Mouse (Mus musculus): ENCODE results near the gene Asb2. TPM values are rescaled to one million over a fixed set of nuclear protein-coding genes. Genes with fewer than 3 reads are reported as not detected.

Asb2 gene
- total and polyA plus RNA-seq, 2 experiments from 2014 or later, result 380 to 632 TPM

DNA sequence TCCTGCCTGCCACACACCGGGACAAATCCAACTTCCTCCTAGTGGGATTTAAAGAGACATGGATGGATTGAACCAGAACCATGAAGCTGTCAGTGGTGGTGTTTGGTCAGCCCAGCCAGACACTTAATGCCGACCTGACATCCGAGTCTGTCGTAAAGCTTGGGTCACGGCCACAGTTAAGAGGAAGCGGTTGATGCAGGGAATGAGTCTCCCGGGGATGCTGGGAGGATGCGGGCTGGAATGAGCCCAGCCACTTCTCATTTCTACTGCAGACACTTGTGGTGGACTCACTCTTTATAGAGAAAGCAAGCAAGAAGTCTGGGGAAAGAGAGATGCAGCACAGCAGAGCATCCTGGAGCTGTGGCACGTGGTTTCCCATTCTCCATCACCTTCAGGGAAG lies 55.3 kb downstream of the Asb2 start:
- Histone ChIP-seq H3K27ac (ENCODE audit: low read depth) (no peak overlapping the region), H3K4me3 (ENCODE audit: low read depth, low read length) (no peak overlapping the region), H3K4me1 (ENCODE audit: control insufficient read depth, insufficient read depth) (no peaks in the 10 kb centered on the region), H3K4me2 (ENCODE audit: low read depth, low read length) (no peak overlapping the region), H3K36me3 (replicated peaks; ENCODE audit: control insufficient read depth, insufficient read depth, low read length) (no peaks in the 10 kb centered on the region), H3K27me3 (ENCODE audit: control insufficient read depth, insufficient read depth, low read length) (0 out of 2 replicates have a peak, but pooled peaks cover 7% of the 10 kb centered on the region), H3K9ac (replicated peaks; ENCODE audit: low read depth, low read length) (no peak overlapping the region), H3K9me3 (replicated peaks; ENCODE audit: control insufficient read depth, low read length) (no peaks in the 10 kb centered on the region)
- DNase-seq (ENCODE audit: low spot score) (no peak), ATAC-seq (ENCODE audit: insufficient read depth, low read depth) (no peak)
- no peak for TF ChIP-seq CTCF (IDR thresholded peaks at IDR 0.05; ENCODE audit: low read depth)
- TF ChIP-seq EP300 (IDR thresholded peaks at IDR 0.05; ENCODE audit: low read depth), result no peak
- WGBS, result 43% methylated on average over 9 of the region's 9 CpGs

DNA sequence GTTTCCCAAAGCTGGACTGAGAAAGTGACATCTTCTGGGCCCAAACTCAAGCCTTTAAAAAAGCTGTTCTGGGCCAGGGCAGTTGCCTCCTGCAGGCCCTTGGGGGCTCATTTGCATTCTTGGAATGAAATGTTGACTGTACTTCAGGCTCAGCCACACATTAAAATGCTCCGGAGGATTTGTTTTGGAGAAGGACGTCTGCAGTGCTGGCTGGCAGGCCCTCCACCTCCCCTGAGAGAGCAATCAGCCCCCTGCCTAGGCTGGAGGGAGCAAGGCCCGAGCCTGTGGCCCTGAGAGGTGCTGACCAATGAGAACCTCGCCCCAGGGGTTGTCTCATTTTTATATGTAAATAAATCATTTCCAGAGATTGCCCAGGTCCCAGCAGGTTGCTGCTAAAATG lies 59.5 kb downstream of the Asb2 start:
- WGBS, result 20% methylated on average over 4 of the region's 4 CpGs

DNA sequence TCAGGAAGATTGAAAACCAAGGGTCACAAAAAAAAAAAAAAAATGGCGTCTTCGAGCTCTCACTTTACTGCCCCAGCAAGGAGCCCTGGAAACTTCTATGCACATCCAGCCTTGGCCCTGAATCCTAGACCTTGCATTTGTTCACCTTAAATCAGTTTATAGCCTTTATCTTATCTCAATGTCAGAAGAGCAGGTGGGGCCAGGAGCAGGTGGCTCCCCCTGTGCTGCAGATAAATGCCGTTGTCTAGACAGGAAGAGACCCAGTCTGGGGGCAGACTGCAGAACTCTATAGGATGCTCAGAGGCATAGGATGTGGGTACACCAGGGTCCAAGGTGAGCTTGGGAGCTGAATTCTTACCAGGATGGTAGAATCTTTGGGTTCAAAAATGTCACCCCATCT lies 63.4 kb downstream of the Asb2 start:
- DNase-seq (ENCODE audit: low spot score), result no peak
- H3K4me2 ChIP-seq (ENCODE audit: low read depth, low read length), result no peak overlapping the region
- H3K4me1 ChIP-seq (ENCODE audit: control insufficient read depth, insufficient read depth), result no peaks in the 10 kb centered on the region
- H3K4me3 ChIP-seq (ENCODE audit: low read depth, low read length), result no peak overlapping the region
- 75% methylated on average over 3 of the region's 3 CpGs for WGBS
- no peaks in the 10 kb centered on the region for H3K9me3 ChIP-seq (replicated peaks; ENCODE audit: control insufficient read depth, low read length)
- H3K9ac ChIP-seq (replicated peaks; ENCODE audit: low read depth, low read length), result no peak overlapping the region
- TF ChIP-seq CTCF (IDR thresholded peaks at IDR 0.05; ENCODE audit: low read depth) (no peak), EP300 (IDR thresholded peaks at IDR 0.05; ENCODE audit: low read depth) (no peak)
- no peak overlapping the region for H3K27ac ChIP-seq (ENCODE audit: low read depth)
- H3K36me3 ChIP-seq (replicated peaks; ENCODE audit: control insufficient read depth, insufficient read depth, low read length), result no peaks in the 10 kb centered on the region
- H3K27me3 ChIP-seq (ENCODE audit: control insufficient read depth, insufficient read depth, low read length), result no peaks in the 10 kb centered on the region
- no peak for ATAC-seq (ENCODE audit: insufficient read depth, low read depth)

More for the DNA sequence above, 59.5 kb downstream of the Asb2 start:
- no peaks in the 10 kb centered on the region for H3K4me1 ChIP-seq (ENCODE audit: control insufficient read depth, insufficient read depth)
- H3K27me3 ChIP-seq (ENCODE audit: control insufficient read depth, insufficient read depth, low read length), result 0 out of 2 replicates have a peak, but pooled peaks cover 7% of the 10 kb centered on the region
- DNase-seq (ENCODE audit: low spot score) (no peak), ATAC-seq (ENCODE audit: insufficient read depth, low read depth) (no peak)
- no peak overlapping the region for H3K9ac ChIP-seq (replicated peaks; ENCODE audit: low read depth, low read length)
- TF ChIP-seq CTCF (IDR thresholded peaks at IDR 0.05; ENCODE audit: low read depth) (no peak), EP300 (IDR thresholded peaks at IDR 0.05; ENCODE audit: low read depth) (no peak)
- H3K4me2 ChIP-seq (ENCODE audit: low read depth, low read length), result no peak overlapping the region
- H3K36me3 ChIP-seq (replicated peaks; ENCODE audit: control insufficient read depth, insufficient read depth, low read length), result no peaks in the 10 kb centered on the region
- H3K27ac ChIP-seq (ENCODE audit: low read depth), result no peak overlapping the region
- no peaks in the 10 kb centered on the region for H3K9me3 ChIP-seq (replicated peaks; ENCODE audit: control insufficient read depth, low read length)
- no peak overlapping the region for H3K4me3 ChIP-seq (ENCODE audit: low read depth, low read length)

DNA sequence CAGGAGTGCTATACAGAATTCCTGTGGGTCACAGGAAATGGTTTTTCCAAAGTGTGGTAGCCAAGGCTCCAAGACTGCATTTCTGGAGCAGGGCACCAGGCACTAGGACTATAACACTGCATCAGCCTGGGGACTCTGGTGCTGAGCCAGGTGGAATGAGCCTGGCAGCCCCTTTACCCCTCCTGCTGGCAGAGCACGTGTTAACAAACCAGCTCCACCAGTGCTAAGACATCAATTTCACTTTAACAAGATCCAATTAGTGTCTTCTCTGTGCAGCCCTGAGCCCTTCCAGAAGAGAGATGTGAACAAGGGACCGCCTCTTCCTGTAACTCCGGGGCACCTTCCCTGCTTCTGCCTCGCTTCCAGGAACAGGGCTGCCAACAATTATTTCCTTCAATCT lies 68.5 kb downstream of the Asb2 start:
- ATAC-seq (ENCODE audit: insufficient read depth, low read depth), result no peak
- 58% methylated on average over 4 of the region's 4 CpGs for WGBS
- no peak overlapping the region for H3K4me2 ChIP-seq (ENCODE audit: low read depth, low read length)

DNA sequence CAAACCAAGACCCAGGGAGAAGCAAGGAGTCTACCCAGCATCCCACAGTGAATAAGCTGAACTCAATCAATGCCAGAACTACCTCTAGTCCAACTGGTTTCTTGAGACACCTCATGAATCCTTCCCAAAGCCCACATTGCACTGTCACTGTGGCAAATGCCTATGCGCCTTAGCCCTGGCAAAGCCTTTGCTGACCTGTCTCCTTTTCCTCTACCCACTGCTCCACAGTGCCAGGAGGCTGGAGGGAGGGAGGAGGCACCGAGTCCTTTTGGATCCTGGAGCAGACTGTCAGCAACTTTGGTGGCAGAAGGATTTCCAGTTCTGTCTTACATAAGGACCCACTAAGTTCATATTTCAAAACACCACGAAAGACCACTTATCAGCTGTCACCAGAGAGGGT lies 72.4 kb downstream of the Asb2 start:
- no peak overlapping the region for H3K4me3 ChIP-seq (ENCODE audit: low read depth, low read length)
- no peaks in the 10 kb centered on the region for H3K36me3 ChIP-seq (replicated peaks; ENCODE audit: control insufficient read depth, insufficient read depth, low read length)
- no peak overlapping the region for H3K9ac ChIP-seq (replicated peaks; ENCODE audit: low read depth, low read length)
- H3K27me3 ChIP-seq (ENCODE audit: control insufficient read depth, insufficient read depth, low read length), result peaks cover 10% of the 10 kb centered on the region; the same call in 1 of the 2 replicates
- WGBS, result 53% methylated on average over 3 of the region's 3 CpGs
- H3K27ac ChIP-seq (ENCODE audit: low read depth), result no peak overlapping the region
- H3K4me2 ChIP-seq (ENCODE audit: low read depth, low read length), result no peak overlapping the region
- TF ChIP-seq EP300 (IDR thresholded peaks at IDR 0.05; ENCODE audit: low read depth) (no peak), CTCF (IDR thresholded peaks at IDR 0.05; ENCODE audit: low read depth) (no peak)
- DNase-seq (ENCODE audit: low spot score) (no peak), ATAC-seq (ENCODE audit: insufficient read depth, low read depth) (no peak)
- no peaks in the 10 kb centered on the region for H3K9me3 ChIP-seq (replicated peaks; ENCODE audit: control insufficient read depth, low read length)
- H3K4me1 ChIP-seq (ENCODE audit: control insufficient read depth, insufficient read depth), result no peaks in the 10 kb centered on the region

More for the DNA sequence above, 68.5 kb downstream of the Asb2 start:
- no peak overlapping the region for H3K4me3 ChIP-seq (ENCODE audit: low read depth, low read length)
- H3K4me1 ChIP-seq (ENCODE audit: control insufficient read depth, insufficient read depth), result no peaks in the 10 kb centered on the region
- TF ChIP-seq EP300 (IDR thresholded peaks at IDR 0.05; ENCODE audit: low read depth) (no peak), CTCF (IDR thresholded peaks at IDR 0.05; ENCODE audit: low read depth) (no peak)
- no peaks in the 10 kb centered on the region for H3K9me3 ChIP-seq (replicated peaks; ENCODE audit: control insufficient read depth, low read length)
- DNase-seq (ENCODE audit: low spot score), result no peak
- no peak overlapping the region for H3K27ac ChIP-seq (ENCODE audit: low read depth)
- no peaks in the 10 kb centered on the region for H3K36me3 ChIP-seq (replicated peaks; ENCODE audit: control insufficient read depth, insufficient read depth, low read length)
- H3K27me3 ChIP-seq (ENCODE audit: control insufficient read depth, insufficient read depth, low read length), result 0 out of 2 replicates have a peak, but pooled peaks cover 6% of the 10 kb centered on the region
- no peak overlapping the region for H3K9ac ChIP-seq (replicated peaks; ENCODE audit: low read depth, low read length)

DNA sequence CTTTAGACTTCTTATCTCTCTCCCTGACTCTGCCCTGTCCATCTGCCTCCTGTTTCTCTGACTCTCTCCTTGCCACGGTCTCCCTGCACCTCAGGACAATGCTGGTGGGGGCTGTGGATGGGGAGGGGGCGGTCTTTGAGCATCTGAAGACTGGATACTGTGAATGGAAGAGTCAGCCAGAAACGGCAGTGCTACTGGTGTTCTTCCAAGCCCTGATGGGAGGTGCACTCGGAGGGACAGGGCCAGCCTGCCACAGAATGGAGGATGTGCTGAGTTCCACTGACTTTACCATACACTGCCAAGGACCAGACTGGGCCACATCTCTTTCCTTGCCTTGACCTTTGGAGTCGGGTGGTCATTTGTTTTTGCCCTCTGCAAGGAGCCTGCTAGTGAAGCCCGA lies 72.9 kb downstream of the Asb2 start:
- no peak for TF ChIP-seq EP300 (IDR thresholded peaks at IDR 0.05; ENCODE audit: low read depth)
- TF ChIP-seq CTCF (IDR thresholded peaks at IDR 0.05; ENCODE audit: low read depth), result no peak
- Histone ChIP-seq H3K27ac (ENCODE audit: low read depth) (no peak overlapping the region), H3K4me3 (ENCODE audit: low read depth, low read length) (no peak overlapping the region), H3K36me3 (replicated peaks; ENCODE audit: control insufficient read depth, insufficient read depth, low read length) (no peaks in the 10 kb centered on the region), H3K9ac (replicated peaks; ENCODE audit: low read depth, low read length) (no peak overlapping the region), H3K4me1 (ENCODE audit: control insufficient read depth, insufficient read depth) (no peaks in the 10 kb centered on the region), H3K4me2 (ENCODE audit: low read depth, low read length) (no peak overlapping the region), H3K27me3 (ENCODE audit: control insufficient read depth, insufficient read depth, low read length) (peaks cover 10% of the 10 kb centered on the region; the same call in 1 of the 2 replicates), H3K9me3 (replicated peaks; ENCODE audit: control insufficient read depth, low read length) (no peaks in the 10 kb centered on the region)
- ATAC-seq (ENCODE audit: insufficient read depth, low read depth), result no peak
- 47% methylated on average over 6 of the region's 6 CpGs for WGBS
- DNase-seq (ENCODE audit: low spot score), result no peak
